Comparison of ENCODE assay signal across 8 mouse cellular contexts in genomic region chr15:97054767-97055489, GRCm38 (mm10). TPM values are rescaled to one million over a fixed set of nuclear protein-coding genes. Genes with fewer than 3 reads are reported as not detected.
A peak's percentile ranks its signal among the peaks of the same experiment; 100 is the strongest.
DNase-seq lines count a peak whose midpoint lies in the region; ATAC-seq lines count a peak whose summit lies in the region.

No protein-coding gene starts in this region.

- H3K4me2 ChIP-seq in forebrain, embryonic 11.5 days (ENCODE audit: low read depth, low read length, severe bottlenecking) = peak overlapping the region; percentile 43
- peak overlapping the region; percentile 68 for H3K4me2 ChIP-seq in hindbrain, embryonic 16.5 days (ENCODE audit: low read length)

- H3K27ac ChIP-seq in heart, embryonic 10.5 days = peak overlapping the region; percentile 90
- no peak overlapping the region for H3K27ac ChIP-seq in forebrain, embryonic 11.5 days (ENCODE audit: low read depth, low read length)
- no peak overlapping the region for H3K27ac ChIP-seq in hindbrain, embryonic 16.5 days (ENCODE audit: low read depth, low read length)

- no peaks in the 10 kb centered on the region for H3K27me3 ChIP-seq in heart, embryonic 10.5 days (ENCODE audit: insufficient read depth, poor library complexity, severe bottlenecking)
- no peaks in the 10 kb centered on the region for H3K27me3 ChIP-seq in forebrain, embryonic 11.5 days (ENCODE audit: control insufficient read depth, insufficient read depth, low read length)
- H3K27me3 ChIP-seq in hindbrain, embryonic 16.5 days (replicated peaks; ENCODE audit: control insufficient read depth, insufficient read depth, low read length) = no peaks in the 10 kb centered on the region

- peaks cover 7% of the 10 kb centered on the region; the same call in 1 of the 2 replicates for H3K36me3 ChIP-seq in heart, embryonic 10.5 days
- H3K36me3 ChIP-seq in forebrain, embryonic 11.5 days (ENCODE audit: control insufficient read depth, insufficient read depth, low read length) = no peaks in the 10 kb centered on the region
- no peaks in the 10 kb centered on the region for H3K36me3 ChIP-seq in hindbrain, embryonic 16.5 days (ENCODE audit: control insufficient read depth, insufficient read depth, low read length)

- H3K9ac ChIP-seq in forebrain, embryonic 11.5 days (ENCODE audit: low read length) = peak overlapping the region; percentile 24; the same call in 1 of the 2 replicates
- H3K9ac ChIP-seq in hindbrain, embryonic 16.5 days (ENCODE audit: low read depth, low read length) = peak overlapping the region; percentile 31

- peak overlapping the region; percentile 71 for H3K4me3 ChIP-seq in heart, embryonic 10.5 days
- H3K4me3 ChIP-seq in forebrain, embryonic 11.5 days (ENCODE audit: low read depth, low read length) = peak overlapping the region; percentile 29
- peak overlapping the region; percentile 40 for H3K4me3 ChIP-seq in hindbrain, embryonic 16.5 days (ENCODE audit: low read length)

- no peak for DNase-seq in heart, embryonic 10.5 days (ENCODE audit: low spot score)
- DNase-seq in heart, postnatal 25 days (ENCODE audit: low spot score) = no peak
- DNase-seq in forebrain, embryonic 11.5 days (ENCODE audit: low spot score) = no peak
- peak; percentile 39 for DNase-seq in neural tube, embryonic 10.5 days (ENCODE audit: extremely low spot score, low spot score)
- DNase-seq in layer of hippocampus, adult 11-12 months (ENCODE audit: low spot score) = no peak
- no peak for DNase-seq in MN1 (ENCODE audit: low spot score)

- WGBS in heart, embryonic 10.5 days = 37% methylated on average over 31 of the region's 31 CpGs
- WGBS in forebrain, embryonic 11.5 days = 48% methylated on average over 31 of the region's 31 CpGs
- 49% methylated on average over 31 of the region's 31 CpGs for WGBS in hindbrain, embryonic 16.5 days

- intact Hi-C loops in heart, postnatal 25 days (cut with DNase I) = no loop called here

- H3K9me3 ChIP-seq in heart, embryonic 10.5 days = peaks cover 4% of the 10 kb centered on the region; the same call in 1 of the 2 replicates
- H3K9me3 ChIP-seq in forebrain, embryonic 11.5 days (ENCODE audit: control insufficient read depth, low read length) = no peaks in the 10 kb centered on the region; the same call in 1 of the 2 replicates
- H3K9me3 ChIP-seq in hindbrain, embryonic 16.5 days (ENCODE audit: control insufficient read depth, low read length) = peaks cover 8% of the 10 kb centered on the region

- ATAC-seq in forebrain, embryonic 11.5 days (replicated peaks; ENCODE audit: low FRiP score) = no peak
- ATAC-seq in hindbrain, embryonic 16.5 days = no peak
- no peak for ATAC-seq in megakaryocyte progenitor cell, adult 5-6 weeks (replicated peaks; ENCODE audit: poor library complexity)

- peaks cover 26% of the 10 kb centered on the region for H3K4me1 ChIP-seq in heart, embryonic 10.5 days
- H3K4me1 ChIP-seq in forebrain, embryonic 11.5 days (replicated peaks; ENCODE audit: control insufficient read depth, insufficient read depth, low read length) = no peaks in the 10 kb centered on the region
- H3K4me1 ChIP-seq in hindbrain, embryonic 16.5 days (ENCODE audit: control insufficient read depth, insufficient read depth, low read depth, low read length) = peaks cover 3% of the 10 kb centered on the region; the same call in 1 of the 2 replicates

RNA-seq across cellular contexts. Expression of gene Slc38a4, which starts 0.8 kb away (rescaled TPM):
- polyA plus RNA-seq in heart, embryonic 10.5 days (2016; fragmentation: Nextera tagmentation; extraction: Ambion mirVana) = 148 and 160 TPM in 2 replicates
- total RNA-seq in heart, postnatal 25 days (2021) = 10 to 100 TPM; 10.6 to 17.1 TPM
- 20.5 TPM in 2 replicates for polyA plus RNA-seq in forebrain, embryonic 11.5 days (2014; fragmentation: Nextera tagmentation; extraction: Ambion mirVana)
- polyA plus RNA-seq in hindbrain, embryonic 16.5 days (2015; fragmentation: Nextera tagmentation; extraction: Ambion mirVana) = 2.8 and 5.3 TPM in 2 replicates
- not detected in 2 replicates for total RNA-seq in megakaryocyte progenitor cell, adult 5-6 weeks (2015)
- total RNA-seq in megakaryocyte progenitor cell, adult 5-6 weeks (2017) = not detected in 2 replicates
